Mouse (Mus musculus) liver, embryonic 14.5 days (tissue): ENCODE data around the gene Kalrn.

ENCODE experiments used
- CTCF ChIP-seq: IDR thresholded peaks from 2 replicates; pipeline ENCODE4 v1.5.1; 2016; ENCODE audit warnings: antibody characterized with exemption, low read depth, control low read depth
- EP300 ChIP-seq: IDR thresholded peaks from 2 replicates; pipeline ENCODE4 v1.6.1; 2016; ENCODE audit warnings: antibody characterized with exemption, low read depth

GRCm38 (mm10) chr16:34469277-34469868 lies 104.0 kb downstream of the Kalrn start:
- TF ChIP-seq CTCF (no peak), EP300 (no peak)
